Mouse (Mus musculus) hematopoietic stem cell, adult 5-6 weeks (primary cell): ENCODE data around the gene Pard3b. TPM values are rescaled to one million over a fixed set of nuclear protein-coding genes. Genes with fewer than 3 reads are reported as not detected.

Experiments
- ATAC-seq, 2 experiments: fragments of 125-278 bp in 1 of 2; replicated peaks in 1 of 2; 2 replicates each; pipeline ENCODE4 v1.8.0; 2016 to 2017; ENCODE audit warnings: inconsistent platforms in 2 of 2, mild to moderate bottlenecking in 2 of 2, moderate number of reproducible peaks in 2 of 2, low read depth in 1 of 2, moderate TSS enrichment in 1 of 2; ENCODE audit not compliant: low FRiP score in 2 of 2, poor library complexity in 2 of 2, severe bottlenecking in 2 of 2, insufficient read depth in 1 of 2, low TSS enrichment in 1 of 2
- total RNA-seq: library from RNA; stranded (forward); fragments of 172-1452, 232-1000 nt; gene quantifications from 2 replicates; pipeline ENCODE4 v1.2.3, GENCODE M21; 2017

Pard3b gene
- total RNA-seq, 1 experiment from 2014 or later: 15.8 TPM

- ATAC-seq: no peak
Observed at GRCm38 (mm10) chr1:62129186-62129585, 490.6 kb downstream of the Pard3b start.

GRCm38 (mm10) chr1:62148134-62148533 is 509.5 kb downstream of the Pard3b start:
- ATAC-seq: 0 out of 4 replicates have a peak, but pooled peaks of 1 of the 2 experiments have one; percentile 53

- peak; percentile 69 to 95 for ATAC-seq
Observed at GRCm38 (mm10) chr1:62148786-62149185, 510.2 kb downstream of the Pard3b start.

GRCm38 (mm10) chr1:62155970-62156369 is 517.3 kb downstream of the Pard3b start:
- ATAC-seq: no peak

GRCm38 (mm10) chr1:62159592-62159991 is 521.0 kb downstream of the Pard3b start:
- ATAC-seq: no peak

- ATAC-seq: 0 out of 4 replicates have a peak, but pooled peaks of 1 of the 2 experiments have one; percentile 4
Observed at GRCm38 (mm10) chr1:62175013-62175640, 536.5 kb downstream of the Pard3b start.

- no peak for ATAC-seq
Observed at GRCm38 (mm10) chr1:62181638-62182037, 543.0 kb downstream of the Pard3b start.

- no peak for ATAC-seq
Observed at GRCm38 (mm10) chr1:62182634-62183033, 544.0 kb downstream of the Pard3b start.

GRCm38 (mm10) chr1:62190786-62191185 is 552.2 kb downstream of the Pard3b start:
- no peak for ATAC-seq

GRCm38 (mm10) chr1:62197515-62197914 is 558.9 kb downstream of the Pard3b start:
- ATAC-seq: no peak

GRCm38 (mm10) chr1:62200919-62201318 is 562.3 kb downstream of the Pard3b start:
- no peak for ATAC-seq

GRCm38 (mm10) chr1:62201686-62202257 is 563.1 kb downstream of the Pard3b start:
- no peak for ATAC-seq

GRCm38 (mm10) chr1:62213285-62213684 is 574.7 kb downstream of the Pard3b start:
- ATAC-seq: no peak

GRCm38 (mm10) chr1:62215842-62216241 is 577.2 kb downstream of the Pard3b start:
- ATAC-seq: no peak

- no peak for ATAC-seq
Observed at GRCm38 (mm10) chr1:62216568-62216967, 577.9 kb downstream of the Pard3b start.

- ATAC-seq: 0 out of 4 replicates have a peak, but pooled peaks of 1 of the 2 experiments have one; percentile 22
Observed at GRCm38 (mm10) chr1:62229129-62229528, 590.5 kb downstream of the Pard3b start.

- no peak for ATAC-seq
Observed at GRCm38 (mm10) chr1:62234039-62234438, 595.4 kb downstream of the Pard3b start.

GRCm38 (mm10) chr1:62235121-62235520 is 596.5 kb downstream of the Pard3b start:
- no peak for ATAC-seq
